Mouse (Mus musculus) cerebellum, adult 9-10 months (tissue): ENCODE results near the gene Gm11562.
A peak's percentile ranks its signal among the peaks of the same experiment; 100 is the strongest.

Experiments
- DNase-seq: peaks from one replicate; pipeline ENCODE4 v3.0.0; 2022

Gm11562 gene

GRCm38 (mm10) chr11:99583245-99583704 lies 37.0 kb downstream of the Gm11562 start, which contains the start of gene Krtap1-4:
Gene Krtap1-4, minus strand, starts transcription at chr11:99583654.
- no peak for DNase-seq

GRCm38 (mm10) chr11:99581564-99581963 lies 38.7 kb downstream of the Gm11562 start:
- no peak for DNase-seq

- no peak for DNase-seq
These were observed 39.2 kb downstream of the Gm11562 start for GRCm38 (mm10) chr11:99581051-99581450.

GRCm38 (mm10) chr11:99580636-99581035 lies 39.6 kb downstream of the Gm11562 start, which contains the start of gene Krtap1-5:
Gene Krtap1-5, minus strand, starts transcription at chr11:99581016.
- no peak for DNase-seq

- DNase-seq, result peak; percentile 47
These were observed 46.1 kb downstream of the Gm11562 start for GRCm38 (mm10) chr11:99574106-99574505.

GRCm38 (mm10) chr11:99573164-99573563 lies 47.1 kb downstream of the Gm11562 start:
- DNase-seq, result no peak
